Mouse (Mus musculus) mesoderm, embryonic 11.5 days (tissue): ENCODE data around the gene Tln2.

Experiments
- DNase-seq: peaks from one replicate; pipeline ENCODE4 v3.0.0-alpha.2; 2012; ENCODE audit warnings: low read depth, low spot score

Gene Tln2

GRCm38 (mm10) chr9:67546650-67547049 is 12.9 kb downstream of the Tln2 start:
- no peak for DNase-seq

- DNase-seq: no peak
Measured at GRCm38 (mm10) chr9:67545794-67546193, 13.7 kb downstream of the Tln2 start.

- no peak for DNase-seq
Measured at GRCm38 (mm10) chr9:67544783-67545182, 14.7 kb downstream of the Tln2 start.

GRCm38 (mm10) chr9:67541948-67542347 is 17.6 kb downstream of the Tln2 start:
- DNase-seq: no peak

- peak; percentile 34 for DNase-seq
Measured at GRCm38 (mm10) chr9:67539776-67540706, 19.5 kb downstream of the Tln2 start.

GRCm38 (mm10) chr9:67534420-67534819 is 25.1 kb downstream of the Tln2 start:
- no peak for DNase-seq

- DNase-seq: no peak
Measured at GRCm38 (mm10) chr9:67533260-67533659, 26.2 kb downstream of the Tln2 start.

- no peak for DNase-seq
Measured at GRCm38 (mm10) chr9:67532631-67533030, 26.9 kb downstream of the Tln2 start.

- DNase-seq: no peak
Measured at GRCm38 (mm10) chr9:67529600-67529999, 29.9 kb downstream of the Tln2 start.

- DNase-seq: no peak
Measured at GRCm38 (mm10) chr9:67527726-67528125, 31.8 kb downstream of the Tln2 start.

GRCm38 (mm10) chr9:67521736-67522135 is 37.8 kb downstream of the Tln2 start:
- DNase-seq: no peak

GRCm38 (mm10) chr9:67509510-67509909 is 50.0 kb downstream of the Tln2 start:
- peak; percentile 31 for DNase-seq

- no peak for DNase-seq
Measured at GRCm38 (mm10) chr9:67504669-67505260, 54.7 kb downstream of the Tln2 start.

- no peak for DNase-seq
Measured at GRCm38 (mm10) chr9:67501801-67502200, 57.7 kb downstream of the Tln2 start.

GRCm38 (mm10) chr9:67496368-67496767 is 63.1 kb downstream of the Tln2 start:
- no peak for DNase-seq

- no peak for DNase-seq
Measured at GRCm38 (mm10) chr9:67495350-67495749, 64.2 kb downstream of the Tln2 start.

- DNase-seq: no peak
Measured at GRCm38 (mm10) chr9:67493876-67494552, 65.5 kb downstream of the Tln2 start.

GRCm38 (mm10) chr9:67489370-67489769 is 70.1 kb downstream of the Tln2 start:
- DNase-seq: no peak

GRCm38 (mm10) chr9:67486621-67487020 is 72.9 kb downstream of the Tln2 start:
- DNase-seq: no peak

- DNase-seq: no peak
Measured at GRCm38 (mm10) chr9:67485169-67486072, 74.1 kb downstream of the Tln2 start.

GRCm38 (mm10) chr9:67482277-67482676 is 77.2 kb downstream of the Tln2 start:
- no peak for DNase-seq
